Mouse (Mus musculus) adrenal gland, adult 8-10 months (tissue): Measurements from ENCODE around the gene Endog. TPM values are rescaled to one million over a fixed set of nuclear protein-coding genes. Genes with fewer than 3 reads are reported as not detected.
"Not testable (repeated sequence)": the region's sequence is repeated elsewhere in the genome, so short reads cannot be mapped to it uniquely, and the experiment has no call there.

Experiments used
- DNase-seq: peaks from one replicate; pipeline ENCODE4 v3.0.0; 2022
- total RNA-seq, 4 experiments: library from RNA; stranded (reverse); gene quantifications; 2 replicates each; pipeline ENCODE4 v1.2.4; 2022

The Endog gene
- total RNA-seq, 4 experiments from 2014 or later: 21.9 to 43.0 (median 31.0) TPM

DNA sequence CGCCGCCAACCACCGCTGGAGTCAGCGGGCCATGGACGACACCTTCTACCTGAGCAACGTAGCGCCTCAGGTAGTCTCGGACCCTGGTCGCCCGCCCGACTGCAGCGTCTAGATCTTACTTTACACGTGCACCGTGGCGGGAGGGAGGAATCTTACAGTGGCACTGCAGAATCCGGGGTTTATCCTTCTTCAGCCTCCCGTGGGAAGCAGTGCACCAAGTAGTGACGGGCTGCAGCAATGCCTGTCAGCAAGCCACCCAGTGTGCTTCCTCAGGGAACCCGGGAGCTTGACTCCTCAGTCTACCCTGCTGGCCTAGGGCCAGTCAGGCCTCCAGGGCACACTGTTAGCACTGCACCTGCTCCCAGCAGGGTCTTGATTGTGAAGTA is 697 bp downstream of the Endog start:
- no peak for DNase-seq

- no peak for DNase-seq
Measured at GRCm38 (mm10) chr2:30173541-30174240, 2.4 kb downstream of the Endog start.

- no peak for DNase-seq
Measured at GRCm38 (mm10) chr2:30175897-30176296, 4.6 kb downstream of the Endog start.

DNA sequence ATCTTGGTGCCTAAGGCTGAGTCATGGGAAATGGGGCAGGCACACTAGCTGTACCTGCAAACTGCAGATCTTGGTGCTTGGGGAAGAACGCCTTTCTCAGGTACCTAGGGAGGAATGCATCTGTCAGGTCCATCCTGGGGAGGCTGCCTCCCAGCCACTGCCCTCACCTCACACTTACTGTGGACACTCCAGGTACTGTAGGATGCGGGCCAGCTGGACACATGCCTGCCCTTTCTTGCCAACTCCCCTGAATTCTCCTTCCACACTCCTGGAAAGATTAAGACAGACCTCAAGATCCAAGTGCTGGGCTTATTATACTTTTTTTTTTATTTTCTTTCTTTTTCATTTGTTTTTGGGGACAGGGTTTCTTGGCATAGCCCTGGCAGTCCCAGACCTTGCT is 5.3 kb downstream of the Endog start:
- no peak for DNase-seq

- peak; percentile 94 for DNase-seq
Measured at GRCm38 (mm10) chr2:30177700-30178675, 6.7 kb downstream of the Endog start, which contains the start of gene Spout1. Gene Spout1, minus strand, starts transcription at chr2:30178459.

- not testable (repeated sequence) for DNase-seq
Measured at GRCm38 (mm10) chr2:30178711-30179110, 7.4 kb downstream of the Endog start.

DNA sequence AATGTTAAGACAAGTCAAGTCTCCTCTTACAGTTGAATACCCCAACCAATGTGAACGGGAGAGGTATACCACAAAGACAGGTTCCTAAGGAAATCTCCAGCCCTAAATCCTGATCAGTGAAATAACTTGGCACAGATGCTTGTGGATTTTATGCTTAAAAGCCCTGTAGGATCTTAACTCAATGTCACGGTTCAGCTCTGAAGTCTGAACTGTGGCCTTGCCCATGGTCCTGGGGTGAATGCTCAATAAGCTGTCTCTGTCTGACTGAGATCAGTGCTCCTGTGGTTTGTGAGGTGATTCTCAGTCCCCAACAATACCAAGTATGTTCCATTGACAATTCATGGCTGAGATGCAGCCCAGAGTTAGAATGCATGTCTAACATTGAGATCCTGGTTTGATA is 11.1 kb downstream of the Endog start:
- no peak for DNase-seq

- DNase-seq: no peak
Measured at GRCm38 (mm10) chr2:30183721-30184120, 12.4 kb downstream of the Endog start.

GRCm38 (mm10) chr2:30185276-30185675 is 14.0 kb downstream of the Endog start:
- DNase-seq: no peak

DNA sequence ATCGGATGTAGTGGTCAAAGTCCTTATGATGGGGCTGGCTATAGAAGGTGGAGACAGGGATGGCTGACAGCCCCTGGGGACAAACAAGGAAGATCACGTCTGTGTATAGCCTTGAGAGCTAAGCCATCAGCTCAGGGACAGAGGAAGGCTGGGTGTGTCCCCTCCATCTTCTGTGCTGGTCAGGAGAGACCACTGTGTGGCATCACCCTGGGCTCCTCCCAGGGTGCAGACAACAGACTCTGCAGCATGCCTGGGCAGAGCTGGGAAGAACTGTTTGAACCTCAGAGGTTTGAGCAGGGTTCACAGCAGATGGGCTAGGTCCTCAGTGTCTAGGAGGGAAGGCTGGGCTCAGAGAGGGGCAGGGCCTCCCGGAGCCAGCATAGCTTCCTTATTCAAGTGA is 14.4 kb downstream of the Endog start:
- no peak for DNase-seq

DNA sequence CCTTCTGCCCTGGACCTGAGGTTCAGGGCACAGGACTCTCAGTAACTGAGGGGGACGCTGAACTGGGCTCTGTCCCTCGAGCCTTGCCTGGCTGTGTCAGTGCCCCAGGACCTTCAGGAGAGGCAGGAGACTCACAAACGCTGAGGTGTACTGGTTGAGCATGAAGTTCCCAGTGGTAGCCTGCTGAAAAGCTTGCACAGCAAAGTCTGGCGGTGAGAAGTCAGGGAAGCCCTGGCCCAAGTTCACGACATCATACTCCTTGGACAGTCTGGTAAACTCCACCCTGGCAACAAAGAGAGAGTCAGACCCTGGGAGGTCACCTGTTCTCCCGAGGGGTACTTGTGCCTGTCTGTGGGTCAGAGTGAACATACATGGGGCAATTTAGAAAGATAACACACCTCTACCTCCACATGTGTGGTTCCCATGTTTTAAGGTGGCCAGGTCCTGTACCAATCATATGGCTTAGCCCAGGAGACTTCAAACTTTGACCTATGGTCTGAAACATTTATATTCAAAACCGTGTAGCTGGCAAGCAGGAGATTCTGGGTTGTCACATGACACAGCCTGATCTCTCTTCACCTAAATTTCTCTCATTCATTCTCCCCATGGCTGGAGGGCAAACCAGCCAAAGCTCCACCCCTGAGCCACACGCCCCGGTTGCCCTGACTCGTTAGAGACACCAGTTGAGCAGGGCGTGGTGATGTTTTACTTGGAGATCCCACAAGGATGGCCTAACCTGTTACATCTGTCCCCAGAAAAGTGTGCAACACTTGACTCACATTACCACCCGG is 20.7 kb downstream of the Endog start:
- no peak for DNase-seq

DNA sequence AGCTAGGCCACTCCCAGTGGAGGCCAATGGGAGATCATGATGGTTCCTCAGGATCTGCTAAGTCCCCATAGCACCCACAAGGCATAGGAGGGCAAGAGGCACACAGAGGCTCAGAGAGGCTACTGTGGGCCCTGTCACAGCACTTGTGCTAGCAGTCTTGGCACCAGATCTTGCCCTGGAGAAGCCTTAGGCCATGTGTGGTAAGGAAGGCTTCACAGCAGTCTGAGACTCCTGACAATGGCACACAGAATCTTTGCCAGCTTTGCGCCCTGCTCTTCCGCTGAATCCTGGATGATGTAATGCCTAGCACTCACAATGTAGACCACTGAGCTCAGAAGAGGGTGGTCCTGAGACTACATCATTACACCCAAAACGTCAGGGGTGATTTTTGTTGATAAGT is 23.4 kb downstream of the Endog start:
- DNase-seq: no peak

DNA sequence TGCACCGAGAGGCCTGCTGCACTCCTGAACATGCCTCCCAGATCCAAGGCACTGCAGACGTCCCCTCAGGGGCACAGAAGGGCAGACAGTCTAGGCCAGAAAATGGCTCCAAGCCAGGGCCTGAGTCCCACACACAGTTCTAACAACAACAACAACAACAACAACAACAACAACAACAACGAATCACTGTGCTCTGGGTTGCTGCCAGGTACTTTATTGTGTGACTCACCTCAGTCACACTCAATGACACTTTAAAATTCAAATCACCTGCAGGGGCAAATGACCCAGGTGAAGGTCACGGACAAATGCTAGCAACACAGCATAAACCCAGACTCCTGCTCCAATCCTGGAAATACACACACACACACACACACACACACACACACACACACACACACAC is 26.7 kb downstream of the Endog start:
- no peak for DNase-seq

DNA sequence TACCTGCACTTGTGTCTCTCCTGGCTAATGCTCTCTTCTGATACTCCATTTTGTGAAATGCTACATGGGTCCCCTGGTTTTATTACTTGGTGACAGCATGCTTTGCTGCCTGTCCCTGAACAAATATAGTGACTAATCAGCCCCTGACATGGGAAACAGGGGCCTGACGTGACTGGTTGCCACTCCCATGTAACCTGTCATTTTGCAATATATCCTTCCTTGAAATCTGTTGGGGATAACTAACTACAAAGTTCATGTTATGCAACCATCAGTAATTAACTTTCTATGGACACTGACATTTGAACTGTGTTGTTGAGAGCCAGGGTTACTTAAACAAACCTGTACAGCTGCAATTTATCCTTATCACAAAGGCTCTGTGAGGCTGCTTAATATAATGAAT is 28.7 kb downstream of the Endog start:
- peak; percentile 62 for DNase-seq

- no peak for DNase-seq
Measured at GRCm38 (mm10) chr2:30200388-30200925, 29.2 kb downstream of the Endog start.

- DNase-seq: no peak
Measured at GRCm38 (mm10) chr2:30203439-30203838, 32.1 kb downstream of the Endog start.

DNA sequence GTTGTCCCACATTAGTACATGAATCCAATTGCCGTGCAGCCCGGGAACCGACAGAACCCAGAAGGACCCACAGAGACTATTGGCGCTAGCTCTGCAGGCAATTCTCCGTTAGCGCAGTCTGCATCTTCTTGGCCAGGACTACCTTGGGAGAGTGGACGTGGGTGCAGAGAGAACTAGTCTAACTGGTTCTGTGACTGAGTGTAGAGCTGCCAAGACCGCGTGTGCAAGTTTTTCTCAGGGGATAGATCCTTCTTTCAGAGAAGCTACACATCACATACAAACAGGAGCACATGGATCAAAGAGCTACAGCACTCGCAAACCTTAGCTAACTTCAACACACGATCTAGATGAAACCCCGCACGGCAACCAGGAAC is 33.9 kb downstream of the Endog start:
- no peak for DNase-seq

GRCm38 (mm10) chr2:30205629-30206357 is 34.5 kb downstream of the Endog start, which contains the start of gene Kyat1:
Gene Kyat1, minus strand, starts transcription at chr2:30205847.
- peak; percentile 93 for DNase-seq

- no peak for DNase-seq
Measured at GRCm38 (mm10) chr2:30207401-30207800, 36.1 kb downstream of the Endog start.

DNA sequence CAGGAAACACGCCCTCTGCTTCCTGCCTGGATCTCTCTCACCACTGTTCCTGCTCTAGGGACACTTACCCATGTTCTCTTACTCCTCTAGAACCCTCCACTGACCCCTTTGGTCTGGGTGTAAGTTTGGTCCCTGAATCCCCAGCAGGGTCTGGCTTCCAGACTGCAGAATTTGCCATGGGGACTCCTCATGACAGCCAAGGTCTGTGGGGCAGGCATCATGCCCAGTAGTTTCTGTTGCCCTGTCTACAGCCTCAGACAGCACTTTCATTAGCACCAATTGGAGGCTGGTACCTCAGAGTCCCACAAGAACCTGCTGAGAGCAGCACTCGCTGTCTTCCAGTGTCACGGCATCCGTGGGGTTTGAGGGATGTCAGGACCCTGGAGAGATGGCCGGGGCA is 36.6 kb downstream of the Endog start:
- no peak for DNase-seq

GRCm38 (mm10) chr2:30211408-30212168 is 40.3 kb downstream of the Endog start:
- no peak for DNase-seq
